Mouse (Mus musculus) brain, embryonic 14.5 days (tissue): ENCODE results near the gene Agap3.

Source experiments
- CTCF ChIP-seq: fragments of 200-500 bp; IDR thresholded peaks from 2 replicates; pipeline ENCODE4 v1.5.1; 2012; ENCODE audit warnings: inconsistent platforms, mild to moderate bottlenecking, moderate library complexity, borderline replicate concordance; ENCODE audit not compliant: insufficient read depth, insufficient read length; ENCODE audit errors: extremely low read depth
- POLR2A ChIP-seq: fragments of 200-500 bp; IDR thresholded peaks from 2 replicates; pipeline ENCODE4 v1.6.1; 2012; ENCODE audit warnings: mild to moderate bottlenecking, inconsistent platforms, borderline replicate concordance; ENCODE audit not compliant: poor library complexity, insufficient read depth, insufficient read length, severe bottlenecking; ENCODE audit errors: extremely low read depth

DNA sequence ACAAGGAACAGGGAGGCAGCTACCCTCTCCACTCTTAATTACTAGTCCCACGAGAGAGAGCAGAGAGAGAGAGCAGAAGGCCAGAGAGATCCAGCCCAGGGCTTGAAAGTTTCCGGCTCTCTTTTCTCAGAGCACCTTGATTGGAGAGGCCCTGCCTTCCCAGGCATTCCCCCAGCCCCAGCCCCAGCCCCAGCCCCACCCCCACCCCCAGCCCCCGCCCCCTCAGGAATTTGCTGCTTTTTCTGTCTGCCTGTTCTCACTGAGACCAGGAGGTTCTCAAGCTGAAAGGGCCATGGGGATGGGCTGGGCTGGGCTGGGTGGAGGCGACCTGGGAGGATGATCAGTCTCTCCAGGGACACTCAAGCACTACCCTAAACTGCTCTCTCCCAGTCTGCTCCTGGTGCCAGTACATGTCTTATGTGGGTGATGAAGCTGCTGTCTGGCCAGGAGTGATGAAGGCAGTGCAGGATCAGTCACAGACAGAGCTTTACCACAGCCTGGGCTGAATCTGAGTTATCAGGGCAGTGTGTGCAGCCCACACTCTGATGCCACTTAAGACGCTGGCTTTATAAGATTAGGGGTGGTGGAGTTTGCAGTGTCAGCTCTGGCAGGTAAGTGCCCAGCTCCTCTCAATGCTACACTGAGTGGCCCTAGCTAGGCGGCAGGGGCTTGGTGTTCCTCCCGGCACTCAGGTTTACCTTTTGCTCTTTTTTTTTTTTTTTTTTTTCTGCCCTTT lies 21.1 kb downstream of the Agap3 start:
- TF ChIP-seq CTCF = no peak
- TF ChIP-seq POLR2A = no peak
